Mouse (Mus musculus): ENCODE data around the gene Ssh1. TPM values are rescaled to one million over a fixed set of nuclear protein-coding genes. Genes with fewer than 3 reads are reported as not detected.
A peak's percentile ranks its signal among the peaks of the same experiment; 100 is the strongest.

Gene Ssh1
- total RNA-seq, 1 experiment = 11.8 TPM

GRCm38 (mm10) chr5:113989437-113990024 is 4.2 kb downstream of the Ssh1 start:
- Histone ChIP-seq H3K4me1 (ENCODE audit: control insufficient read depth in 2 of 2, insufficient read depth in 2 of 2, low read length in 2 of 2, poor library complexity in 1 of 2) (peaks cover 5 to 23% of the 10 kb centered on the region in 2 experiments; a peak in 3 of 4 replicates), H3K36me3 (ENCODE audit: control insufficient read depth, insufficient read depth, low read length, poor library complexity, severe bottlenecking) (peaks cover 2% of the 10 kb centered on the region; the same call in 1 of the 2 replicates), H3K9ac (ENCODE audit: insufficient read depth, low read depth, low read length, poor library complexity, severe bottlenecking) (no peak overlapping the region), H3K9me3 (ENCODE audit: control insufficient read depth, insufficient read depth, low read depth, low read length) (no peaks in the 10 kb centered on the region), H3K4me3 (ENCODE audit: insufficient read depth in 1 of 2, low read depth in 1 of 2, low read length in 2 of 2, poor library complexity in 1 of 2, severe bottlenecking in 1 of 2) (no peak overlapping the region), H3K27ac (ENCODE audit: insufficient read depth, low read depth, low read length, poor library complexity, severe bottlenecking) (0 out of 2 replicates have a peak overlapping the region, but pooled peaks have one; percentile 20)
- in situ Hi-C loops (cut with MboI; ENCODE audit: low sequenced_read_pairs in 2 of 2, unreplicated experiment in 2 of 2) = no loop called here
- no peak for TF ChIP-seq CHD2 (IDR thresholded peaks at IDR 0.05; ENCODE audit: low read depth, low read length)
- TF ChIP-seq ZC3H11A (IDR thresholded peaks at IDR 0.05; ENCODE audit: borderline replicate concordance, low read depth, low read length) = no peak
- no peak for TF ChIP-seq HCFC1 (IDR thresholded peaks at IDR 0.05; ENCODE audit: borderline replicate concordance, insufficient read depth, low read length)
- no peak for TF ChIP-seq MAFK (IDR thresholded peaks at IDR 0.05; ENCODE audit: insufficient read depth, low read depth, low read length)
- no peak for TF ChIP-seq ZNF384 (IDR thresholded peaks at IDR 0.05; ENCODE audit: low read depth, low read length)
- no peak for DNase-seq (ENCODE audit: low read depth, low spot score)

GRCm38 (mm10) chr5:113986182-113986961 is 7.3 kb downstream of the Ssh1 start:
- 0 out of 2 replicates have a peak overlapping the region, but pooled peaks have one; percentile 21 for H3K27ac ChIP-seq (ENCODE audit: insufficient read depth, low read depth, low read length, poor library complexity, severe bottlenecking)
- TF ChIP-seq CHD2 (IDR thresholded peaks at IDR 0.05; ENCODE audit: low read depth, low read length) (no peak), HCFC1 (IDR thresholded peaks at IDR 0.05; ENCODE audit: borderline replicate concordance, insufficient read depth, low read length) (no peak), ZNF384 (IDR thresholded peaks at IDR 0.05; ENCODE audit: low read depth, low read length) (no peak), ZC3H11A (IDR thresholded peaks at IDR 0.05; ENCODE audit: borderline replicate concordance, low read depth, low read length) (no peak), MAFK (IDR thresholded peaks at IDR 0.05; ENCODE audit: insufficient read depth, low read depth, low read length) (no peak)
- peaks cover under 1 to 21% of the 10 kb centered on the region in 2 experiments; a peak in 3 of 4 replicates for H3K4me1 ChIP-seq (ENCODE audit: control insufficient read depth in 2 of 2, insufficient read depth in 2 of 2, low read length in 2 of 2, poor library complexity in 1 of 2)
- H3K36me3 ChIP-seq (ENCODE audit: control insufficient read depth, insufficient read depth, low read length, poor library complexity, severe bottlenecking) = peaks cover 4% of the 10 kb centered on the region; the same call in 1 of the 2 replicates
- DNase-seq (ENCODE audit: low read depth, low spot score) = no peak
- no peak overlapping the region for H3K4me3 ChIP-seq (ENCODE audit: insufficient read depth in 1 of 2, low read depth in 1 of 2, low read length in 2 of 2, poor library complexity in 1 of 2, severe bottlenecking in 1 of 2)
- no peaks in the 10 kb centered on the region for H3K9me3 ChIP-seq (ENCODE audit: control insufficient read depth, insufficient read depth, low read depth, low read length)
- no peak overlapping the region for H3K9ac ChIP-seq (ENCODE audit: insufficient read depth, low read depth, low read length, poor library complexity, severe bottlenecking)
- in situ Hi-C loops (cut with MboI; ENCODE audit: low sequenced_read_pairs in 2 of 2, unreplicated experiment in 2 of 2) = no loop called here

GRCm38 (mm10) chr5:113985737-113986136 is 8.0 kb downstream of the Ssh1 start:
- H3K4me1 ChIP-seq (ENCODE audit: control insufficient read depth in 2 of 2, insufficient read depth in 2 of 2, low read length in 2 of 2, poor library complexity in 1 of 2) = peaks cover 0 to 19% of the 10 kb centered on the region in 2 experiments; a peak in 2 of 4 replicates
- H3K36me3 ChIP-seq (ENCODE audit: control insufficient read depth, insufficient read depth, low read length, poor library complexity, severe bottlenecking) = peaks cover 4% of the 10 kb centered on the region; the same call in 1 of the 2 replicates
- in situ Hi-C loops (cut with MboI; ENCODE audit: low sequenced_read_pairs in 2 of 2, unreplicated experiment in 2 of 2) = no loop called here

GRCm38 (mm10) chr5:113984025-113984740 is 9.5 kb downstream of the Ssh1 start:
- no peak for TF ChIP-seq CHD2 (IDR thresholded peaks at IDR 0.05; ENCODE audit: low read depth, low read length)
- TF ChIP-seq ZC3H11A (IDR thresholded peaks at IDR 0.05; ENCODE audit: borderline replicate concordance, low read depth, low read length) = no peak
- no peak for TF ChIP-seq ZNF384 (IDR thresholded peaks at IDR 0.05; ENCODE audit: low read depth, low read length)
- no peak for TF ChIP-seq MAFK (IDR thresholded peaks at IDR 0.05; ENCODE audit: insufficient read depth, low read depth, low read length)
- no peak for TF ChIP-seq HCFC1 (IDR thresholded peaks at IDR 0.05; ENCODE audit: borderline replicate concordance, insufficient read depth, low read length)
- Histone ChIP-seq H3K4me3 (ENCODE audit: insufficient read depth in 1 of 2, low read depth in 1 of 2, low read length in 2 of 2, poor library complexity in 1 of 2, severe bottlenecking in 1 of 2) (no peak overlapping the region), H3K9ac (ENCODE audit: insufficient read depth, low read depth, low read length, poor library complexity, severe bottlenecking) (no peak overlapping the region), H3K27ac (ENCODE audit: insufficient read depth, low read depth, low read length, poor library complexity, severe bottlenecking) (no peak overlapping the region), H3K36me3 (ENCODE audit: control insufficient read depth, insufficient read depth, low read length, poor library complexity, severe bottlenecking) (peaks cover 1% of the 10 kb centered on the region; the same call in 1 of the 2 replicates), H3K9me3 (ENCODE audit: control insufficient read depth, insufficient read depth, low read depth, low read length) (no peaks in the 10 kb centered on the region), H3K4me1 (ENCODE audit: control insufficient read depth in 2 of 2, insufficient read depth in 2 of 2, low read length in 2 of 2, poor library complexity in 1 of 2) (peaks cover 0 to 17% of the 10 kb centered on the region in 2 experiments; a peak in 2 of 4 replicates)
- in situ Hi-C loops (cut with MboI; ENCODE audit: low sequenced_read_pairs in 2 of 2, unreplicated experiment in 2 of 2) = no loop called here
- DNase-seq (ENCODE audit: low read depth, low spot score) = no peak

More at GRCm38 (mm10) chr5:113985737-113986136, 8.0 kb downstream of the Ssh1 start:
- H3K9ac ChIP-seq (ENCODE audit: insufficient read depth, low read depth, low read length, poor library complexity, severe bottlenecking) = no peak overlapping the region
- TF ChIP-seq HCFC1 (IDR thresholded peaks at IDR 0.05; ENCODE audit: borderline replicate concordance, insufficient read depth, low read length) (no peak), ZNF384 (IDR thresholded peaks at IDR 0.05; ENCODE audit: low read depth, low read length) (no peak), ZC3H11A (IDR thresholded peaks at IDR 0.05; ENCODE audit: borderline replicate concordance, low read depth, low read length) (no peak), MAFK (IDR thresholded peaks at IDR 0.05; ENCODE audit: insufficient read depth, low read depth, low read length) (no peak), CHD2 (IDR thresholded peaks at IDR 0.05; ENCODE audit: low read depth, low read length) (no peak)
- no peaks in the 10 kb centered on the region for H3K9me3 ChIP-seq (ENCODE audit: control insufficient read depth, insufficient read depth, low read depth, low read length)
- no peak overlapping the region for H3K4me3 ChIP-seq (ENCODE audit: insufficient read depth in 1 of 2, low read depth in 1 of 2, low read length in 2 of 2, poor library complexity in 1 of 2, severe bottlenecking in 1 of 2)
- DNase-seq (ENCODE audit: low read depth, low spot score) = no peak
- 0 out of 2 replicates have a peak overlapping the region, but pooled peaks have one; percentile 21 for H3K27ac ChIP-seq (ENCODE audit: insufficient read depth, low read depth, low read length, poor library complexity, severe bottlenecking)

All from ES-E14 (cell line).